Mouse (Mus musculus): ENCODE data around the gene Orc1.

Gene Orc1

DNA sequence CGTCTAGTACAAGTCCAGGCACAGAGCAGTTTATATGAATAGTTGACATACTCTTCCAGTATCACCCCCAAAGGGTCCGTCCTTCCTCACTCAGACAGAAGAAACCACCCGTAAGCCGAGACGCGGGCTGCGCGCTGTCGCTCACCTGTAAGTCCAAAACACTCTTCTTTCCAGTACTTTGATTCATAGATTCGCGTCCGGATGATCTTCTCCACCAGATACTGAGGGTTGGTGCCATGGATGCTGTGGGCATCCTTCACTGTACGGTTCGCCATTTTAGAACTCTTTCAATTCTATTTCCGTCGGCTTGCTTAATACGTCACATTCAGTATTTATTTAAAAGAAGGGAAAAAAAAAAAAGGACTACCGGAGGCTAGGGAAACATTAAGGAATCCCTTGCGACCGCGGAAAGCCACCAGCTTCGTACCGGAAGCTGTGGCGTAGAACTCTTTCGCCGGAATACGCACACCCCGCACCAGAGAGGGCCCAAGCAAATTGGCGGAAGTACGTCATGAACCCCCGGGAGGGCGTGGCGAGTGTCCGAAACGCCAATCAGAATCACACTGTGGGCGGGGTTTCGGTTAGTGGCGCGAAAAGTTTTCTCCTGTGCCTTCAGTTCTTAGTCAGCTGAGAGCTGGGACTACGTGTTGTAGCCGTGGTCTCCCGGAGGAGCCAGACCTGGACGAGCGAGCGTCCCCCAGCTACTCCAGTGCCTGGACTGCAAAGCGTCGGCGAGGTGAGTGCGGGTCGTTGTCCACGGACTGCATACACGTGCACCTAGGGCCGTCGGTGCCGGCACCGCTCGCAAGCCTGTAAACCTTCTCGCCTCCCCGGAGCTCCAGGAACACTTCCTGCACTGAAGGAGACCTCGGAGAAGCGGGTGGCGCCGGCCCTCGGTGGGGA lies at the start of gene Orc1, which contains the start of gene Prpf38a:
Gene Orc1 (plus strand): TSS at position 584 of the 903 bp plus-strand sequence.
Gene Prpf38a (minus strand): TSS at position 497 of the 903 bp plus-strand sequence.
- peak; percentile 94 to 98 for DNase-seq (ENCODE audit: low spot score in 2 of 2)

DNA sequence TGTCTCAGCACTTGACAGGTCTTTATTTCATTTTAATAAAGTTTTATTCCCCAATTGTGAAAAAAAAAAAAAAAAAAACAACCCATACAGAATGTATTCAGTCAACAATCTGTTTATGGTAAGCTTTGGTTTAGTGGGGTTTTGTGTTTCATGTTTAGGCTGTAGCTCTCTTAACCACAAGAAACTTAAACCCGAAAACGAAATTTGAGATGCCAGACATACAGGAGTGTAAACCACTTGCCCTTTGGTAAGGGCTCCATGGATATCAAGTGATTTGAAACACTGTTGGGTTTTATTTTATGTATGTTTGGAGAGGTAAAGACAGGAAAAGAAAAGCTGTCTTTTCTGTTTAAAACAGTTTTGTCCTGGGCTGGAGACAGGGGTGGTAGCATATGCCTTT lies 39.5 kb upstream of the Orc1 start:
- DNase-seq (ENCODE audit: low spot score in 2 of 2) = no peak

DNA sequence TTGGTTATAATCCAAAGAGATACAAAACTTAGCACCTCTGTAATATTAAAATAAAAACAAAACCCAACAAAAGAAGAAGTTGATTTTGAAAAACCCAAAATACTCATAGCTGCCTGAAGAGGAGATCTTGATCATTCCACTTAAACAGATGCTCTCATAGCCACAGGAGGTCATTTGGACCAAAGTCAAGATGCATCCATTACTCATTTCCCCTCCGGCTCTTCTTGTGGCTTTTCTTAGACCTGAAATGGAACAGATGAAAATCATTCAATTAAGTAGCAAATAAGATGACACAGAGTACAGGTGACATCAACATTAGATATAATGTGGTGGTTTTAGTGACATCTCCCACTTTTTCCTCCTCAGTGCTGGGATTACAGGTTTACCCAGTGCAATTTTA lies 14.2 kb upstream of the Orc1 start:
- DNase-seq (ENCODE audit: low spot score in 2 of 2) = no peak

DNA sequence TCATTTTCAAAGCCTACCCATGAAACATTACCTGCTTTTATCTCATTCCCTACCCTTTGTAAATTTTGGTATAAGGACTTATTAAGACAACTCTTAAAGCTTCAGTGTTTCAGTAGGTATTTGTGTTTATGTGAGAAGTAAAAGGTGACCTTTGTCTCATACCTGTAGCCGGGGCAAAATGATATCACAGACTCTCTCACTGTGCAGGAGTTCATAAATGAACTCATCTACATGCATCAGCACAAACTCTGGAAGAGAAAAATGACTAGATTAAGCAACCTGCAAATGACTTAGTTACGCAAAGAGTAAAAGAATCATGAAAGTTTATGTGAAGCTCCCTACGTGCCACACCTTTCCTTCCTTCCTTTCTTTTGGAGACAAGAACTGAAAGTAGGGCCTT lies 6.6 kb upstream of the Orc1 start:
- DNase-seq (ENCODE audit: low spot score in 2 of 2) = no peak

DNA sequence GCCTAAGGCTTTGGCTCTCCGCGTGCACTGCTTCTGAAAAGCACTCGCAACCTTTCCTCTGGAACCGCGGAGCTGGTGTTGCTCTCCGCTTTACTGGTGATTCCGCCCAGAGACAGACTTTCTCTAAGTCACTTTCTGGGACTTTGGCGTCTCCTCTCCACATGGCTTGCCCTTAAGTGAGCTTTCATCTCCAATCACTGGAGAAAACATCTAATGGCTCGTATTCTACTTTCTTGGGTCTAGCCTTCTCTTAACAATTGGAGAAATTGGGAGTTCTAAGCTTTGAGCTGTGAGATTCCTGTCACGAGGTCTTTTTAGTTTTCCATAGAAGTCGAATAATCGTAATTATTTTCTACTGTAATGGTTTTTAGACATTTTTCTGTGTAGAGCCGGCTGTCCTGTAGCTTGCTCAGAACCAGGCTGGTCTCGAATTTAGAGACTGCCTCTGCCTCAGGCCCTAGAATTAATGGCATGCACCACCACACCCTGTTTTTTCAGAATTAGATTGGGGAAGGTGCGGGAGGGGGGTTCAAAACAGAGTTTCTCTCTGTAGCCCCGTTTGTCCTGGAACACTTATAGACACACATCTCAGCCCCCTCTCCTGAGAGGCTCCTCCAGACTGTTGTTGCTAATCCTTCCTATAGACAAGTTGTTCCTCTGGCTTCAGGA lies 654 bp downstream of the Orc1 start:
- DNase-seq (ENCODE audit: low spot score in 2 of 2) = no peak

DNA sequence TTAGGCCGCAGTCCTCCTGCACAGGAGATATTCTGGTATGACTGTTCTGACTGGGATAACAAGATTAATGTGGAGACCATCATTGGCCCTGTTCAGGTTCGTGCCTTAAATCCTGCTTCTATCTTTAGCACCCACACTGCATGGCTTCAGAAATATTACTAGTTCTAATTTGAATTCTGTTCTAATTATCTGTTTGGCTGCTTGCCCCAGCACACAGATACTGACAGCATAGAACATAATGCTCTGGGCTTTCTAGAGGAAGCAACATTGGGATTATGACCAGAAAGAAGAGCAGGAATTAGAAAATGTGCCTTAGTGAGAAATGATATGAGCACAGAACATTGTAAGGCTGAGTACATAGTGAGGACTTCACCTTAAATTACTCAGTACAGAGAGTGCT lies 14.2 kb downstream of the Orc1 start:
- DNase-seq (ENCODE audit: low spot score in 2 of 2) = no peak

DNA sequence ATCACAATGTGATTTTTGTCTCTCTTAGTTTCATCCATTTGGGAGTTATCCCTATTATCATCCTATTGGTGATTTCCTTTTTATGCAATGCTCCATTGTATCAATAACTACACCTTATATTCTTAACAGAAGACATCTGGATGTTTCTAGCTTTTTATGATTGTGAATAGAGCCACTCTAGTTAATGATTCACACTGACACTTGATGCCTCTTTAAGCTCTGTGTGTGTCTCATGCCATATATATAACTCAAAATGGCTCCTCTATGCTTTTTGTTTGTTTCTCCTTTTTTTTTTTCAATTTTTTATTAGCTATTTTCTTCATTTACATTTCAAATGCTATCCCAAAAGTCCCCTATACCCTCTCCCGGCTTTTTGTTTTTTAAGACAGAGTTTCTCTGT lies 16.6 kb downstream of the Orc1 start:
- DNase-seq (ENCODE audit: low spot score in 2 of 2) = no peak

DNA sequence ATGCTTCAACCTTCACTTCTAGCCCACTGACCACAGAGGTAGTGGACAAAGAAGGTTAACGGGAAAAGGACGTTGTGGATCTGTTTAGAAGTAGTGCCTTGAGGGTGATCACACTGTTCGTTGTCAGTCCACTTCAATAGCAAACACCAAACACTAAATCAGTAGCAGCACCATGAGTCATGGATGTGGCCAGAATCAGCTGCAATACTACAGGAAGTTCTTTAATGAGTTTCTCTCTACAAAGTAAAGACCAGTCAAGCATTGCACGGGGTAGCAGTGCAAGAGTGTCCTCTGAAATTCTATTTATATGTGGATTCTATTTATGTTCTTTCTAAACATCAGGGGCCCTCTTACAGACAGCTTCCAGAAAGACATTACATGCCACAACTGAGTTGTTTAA lies 19.1 kb downstream of the Orc1 start:
- no peak for DNase-seq (ENCODE audit: low spot score in 2 of 2)

DNA sequence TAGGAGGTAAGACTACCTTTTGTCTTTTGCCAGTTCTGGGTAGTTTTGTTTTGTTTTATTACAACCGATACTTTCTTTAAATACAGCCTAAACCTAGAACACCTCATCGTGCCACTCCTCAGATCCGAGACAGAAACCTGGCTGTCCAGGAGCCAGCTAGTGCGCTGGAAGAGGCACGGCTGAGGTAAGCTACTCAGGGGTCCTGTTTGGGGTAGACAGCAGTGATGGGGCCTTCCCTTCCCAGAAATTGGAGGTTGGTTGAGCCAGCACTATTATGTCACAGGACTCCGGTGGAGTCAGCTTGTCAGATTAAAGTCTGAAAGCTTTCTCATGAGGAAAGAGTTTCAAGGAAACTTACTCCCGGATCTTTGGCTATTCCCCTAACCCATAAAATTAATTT lies 22.6 kb downstream of the Orc1 start:
- DNase-seq (ENCODE audit: low spot score in 2 of 2) = no peak

DNA sequence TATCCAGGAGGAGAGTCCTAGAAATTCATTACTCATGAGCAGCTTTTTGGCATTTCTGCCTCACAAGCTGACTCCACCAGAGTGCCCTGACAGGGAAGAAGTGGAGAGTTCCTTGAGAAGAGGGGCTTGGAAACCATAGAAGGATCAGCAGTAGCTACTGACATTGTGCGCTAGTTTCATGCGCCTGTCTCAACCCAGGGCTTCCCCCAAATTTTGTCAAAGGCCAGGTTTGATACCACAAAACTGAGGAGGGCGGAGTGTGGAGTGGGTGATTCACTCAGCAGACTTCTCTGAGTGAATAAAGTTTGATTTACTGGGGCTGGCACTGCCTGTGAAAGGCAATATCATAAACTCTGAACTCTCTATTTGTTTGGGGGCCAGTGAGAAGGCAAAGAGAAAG lies 29.4 kb downstream of the Orc1 start:
- no peak for DNase-seq (ENCODE audit: low spot score in 2 of 2)

DNA sequence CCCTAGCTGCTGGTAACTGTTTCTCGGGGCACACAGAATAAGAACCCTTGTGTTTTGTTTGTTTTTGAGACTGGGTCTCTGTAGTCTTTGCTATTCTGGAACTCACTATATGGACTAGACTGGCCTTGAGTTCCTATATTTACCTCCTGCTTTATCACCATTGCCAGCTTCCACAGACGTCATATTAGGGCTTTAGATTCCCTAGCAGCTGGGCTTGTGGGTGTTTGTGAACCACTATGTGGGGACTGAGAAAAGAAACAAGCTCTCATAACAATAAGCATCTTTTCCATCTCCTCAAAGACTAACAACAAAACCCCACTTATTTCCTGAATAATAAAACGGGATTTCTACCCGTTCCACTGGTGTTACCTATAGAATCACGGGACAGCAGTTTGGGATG lies 31.7 kb downstream of the Orc1 start:
- DNase-seq (ENCODE audit: low spot score in 2 of 2) = no peak

DNA sequence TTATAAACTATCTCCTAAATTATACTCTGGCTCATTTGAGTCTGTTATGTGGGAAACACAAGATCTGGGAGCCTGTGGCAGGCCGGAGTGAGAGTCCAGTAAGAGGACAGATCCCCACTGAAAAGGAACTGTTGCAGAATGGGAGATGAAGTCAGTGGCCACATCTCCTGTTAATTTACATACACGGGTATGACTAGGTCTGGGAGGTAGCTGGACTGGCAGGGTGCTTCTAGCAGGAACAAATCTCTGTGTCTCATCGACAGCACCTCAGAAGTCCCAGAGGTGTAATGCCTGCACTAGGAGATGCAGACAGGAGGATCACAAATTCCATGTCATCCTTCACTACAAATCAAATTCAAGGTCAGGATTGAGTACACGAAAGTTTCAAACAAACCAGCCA lies 39.4 kb downstream of the Orc1 start:
- no peak for DNase-seq (ENCODE audit: low spot score in 2 of 2)

DNA sequence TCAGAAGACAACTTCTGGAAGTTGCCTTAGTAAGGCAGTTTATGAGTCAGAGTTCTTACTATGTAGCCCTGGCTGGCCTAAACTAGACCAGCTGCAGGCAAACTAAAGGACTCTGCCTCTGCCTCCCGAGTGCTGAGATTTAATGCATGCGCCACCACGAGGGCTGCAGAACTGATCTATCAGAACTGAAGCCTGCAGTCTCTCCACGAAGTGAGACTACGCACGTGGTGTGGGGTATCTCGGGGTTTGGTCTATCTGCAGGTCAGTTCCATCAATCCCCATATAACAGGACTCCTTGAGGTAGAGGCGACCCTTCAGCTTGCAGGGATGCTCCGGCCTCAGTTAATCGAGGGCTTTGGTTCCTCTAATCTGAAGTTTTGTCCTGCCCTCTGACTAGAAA lies 39.9 kb downstream of the Orc1 start:
- no peak for DNase-seq (ENCODE audit: low spot score in 2 of 2)

DNA sequence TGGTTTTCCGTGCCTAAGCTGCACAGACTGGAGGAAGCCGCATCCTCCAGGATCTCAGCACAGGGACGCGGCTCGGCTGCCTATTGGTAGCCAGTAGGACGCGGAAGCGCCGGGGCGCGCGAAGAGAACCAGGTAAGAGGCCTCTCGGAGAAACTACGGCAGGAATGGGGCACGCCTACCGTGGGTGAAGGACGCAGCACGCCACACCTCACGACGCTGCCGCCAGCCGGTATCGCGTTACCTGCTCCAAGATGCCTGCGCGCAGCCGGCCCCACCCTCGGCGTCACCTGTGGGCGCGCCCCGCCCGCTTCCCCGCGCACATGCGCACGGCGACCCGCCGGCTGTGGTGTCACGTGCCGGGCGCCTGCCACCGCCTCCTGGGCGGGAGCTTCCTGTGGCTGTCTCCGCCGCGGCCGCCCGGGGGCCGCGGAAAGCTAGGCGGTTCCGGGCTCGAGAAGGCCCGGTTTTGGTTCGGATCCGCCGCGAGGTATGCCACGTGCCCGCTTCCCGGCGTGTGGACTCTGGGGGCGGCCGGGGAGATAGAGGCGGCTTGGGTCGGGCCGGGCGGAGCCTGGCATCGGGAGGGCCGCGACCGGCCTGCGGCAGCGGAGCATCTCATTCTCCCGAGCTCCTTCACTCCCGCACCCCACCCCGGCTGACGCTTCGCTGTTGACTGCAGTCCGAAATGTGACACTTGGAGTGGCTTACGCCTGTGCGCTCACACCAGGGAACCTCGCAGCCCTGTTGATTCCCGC lies 40.5 kb downstream of the Orc1 start, which contains the start of gene Cc2d1b:
Gene Cc2d1b (plus strand): TSS at position 354 of the 755 bp plus-strand sequence.
- DNase-seq (ENCODE audit: low spot score in 2 of 2) = peak; percentile 92 to 93

DNA sequence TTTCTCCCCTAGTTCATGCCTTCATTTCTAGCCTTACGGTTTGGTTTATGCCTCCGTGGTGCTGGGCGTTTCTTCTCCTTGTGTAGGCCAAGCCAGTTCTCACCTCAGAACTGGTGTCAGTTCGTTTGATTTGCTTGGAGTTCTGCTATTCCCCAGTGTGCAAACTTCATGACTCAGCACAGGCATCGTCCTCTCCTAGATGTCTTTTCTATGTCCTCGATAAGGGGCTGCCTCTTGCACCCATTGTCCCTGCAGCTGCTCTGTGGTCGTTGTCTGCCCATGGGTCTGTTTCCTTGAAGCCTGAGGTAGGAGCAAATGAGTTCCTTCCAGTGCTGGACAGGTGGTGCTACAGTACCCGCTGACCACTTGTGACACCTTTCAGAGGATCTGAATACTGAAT lies 41.3 kb downstream of the Orc1 start:
- DNase-seq (ENCODE audit: low spot score in 2 of 2) = no peak

DNA sequence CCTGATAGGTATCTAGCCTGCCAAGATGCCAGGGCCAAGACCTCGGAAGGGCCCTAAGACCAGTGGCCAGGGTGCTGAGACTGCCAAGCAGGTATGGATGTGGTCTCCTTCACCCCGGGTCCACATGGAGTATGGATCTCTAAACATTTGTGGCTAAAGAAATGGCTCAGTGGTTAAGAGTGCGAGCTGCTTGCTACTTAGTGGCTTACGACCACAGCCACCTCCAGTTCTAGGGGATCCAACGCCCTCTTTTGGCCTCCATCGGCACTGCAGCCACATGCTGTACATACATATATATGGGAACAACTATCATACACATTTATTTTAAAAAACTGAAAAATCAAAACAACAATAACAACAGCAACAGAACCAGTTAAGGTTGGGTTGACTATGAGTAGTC lies 42.3 kb downstream of the Orc1 start:
- no peak for DNase-seq (ENCODE audit: low spot score in 2 of 2)

DNA sequence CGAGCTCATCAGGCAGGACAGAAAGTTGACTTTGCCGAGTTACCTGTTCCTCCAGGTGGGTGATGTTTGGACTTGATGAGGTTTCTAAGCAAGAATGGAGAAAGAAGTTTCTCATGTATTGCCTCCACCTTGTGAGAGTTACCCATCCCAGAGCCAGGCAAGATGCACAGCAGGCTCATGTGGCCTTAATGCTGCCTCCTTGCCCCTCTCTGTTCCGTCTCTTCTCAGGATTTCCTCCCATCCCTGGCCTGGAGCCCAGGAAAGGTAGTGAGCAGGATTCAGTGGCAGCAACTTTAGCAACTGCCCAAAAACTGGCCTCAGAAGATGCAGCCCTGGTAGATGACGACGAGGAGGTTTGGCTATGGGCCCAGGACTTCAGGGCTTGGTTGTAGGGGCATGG lies 47.8 kb downstream of the Orc1 start:
- no peak for DNase-seq (ENCODE audit: low spot score in 2 of 2)

DNA sequence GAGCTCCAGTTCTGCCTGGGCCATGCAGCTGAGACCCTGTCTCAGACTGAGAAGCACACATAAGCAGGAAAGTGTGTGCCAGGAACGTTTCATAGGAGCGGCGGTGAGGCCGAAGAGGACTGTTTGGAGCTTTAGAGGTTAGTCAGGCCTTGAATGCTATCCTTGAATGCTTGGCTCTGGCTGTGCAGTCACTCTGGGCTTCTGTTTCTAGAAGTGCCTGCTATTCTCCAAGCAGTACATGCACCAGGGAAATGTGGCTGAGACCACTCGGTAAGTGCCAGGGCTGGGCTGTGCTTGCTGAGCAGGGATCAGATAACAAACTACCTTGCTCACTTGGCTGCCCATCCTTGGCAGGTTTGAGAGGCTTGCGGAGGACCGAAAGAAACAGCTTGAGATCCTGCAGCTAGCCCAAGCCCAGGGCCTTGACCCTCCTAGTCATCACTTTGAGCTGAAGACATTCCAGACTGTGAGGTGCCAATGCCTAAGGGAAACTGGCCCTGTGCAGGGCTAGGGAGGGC lies 50.2 kb downstream of the Orc1 start:
- no peak for DNase-seq (ENCODE audit: low spot score in 2 of 2)

DNA sequence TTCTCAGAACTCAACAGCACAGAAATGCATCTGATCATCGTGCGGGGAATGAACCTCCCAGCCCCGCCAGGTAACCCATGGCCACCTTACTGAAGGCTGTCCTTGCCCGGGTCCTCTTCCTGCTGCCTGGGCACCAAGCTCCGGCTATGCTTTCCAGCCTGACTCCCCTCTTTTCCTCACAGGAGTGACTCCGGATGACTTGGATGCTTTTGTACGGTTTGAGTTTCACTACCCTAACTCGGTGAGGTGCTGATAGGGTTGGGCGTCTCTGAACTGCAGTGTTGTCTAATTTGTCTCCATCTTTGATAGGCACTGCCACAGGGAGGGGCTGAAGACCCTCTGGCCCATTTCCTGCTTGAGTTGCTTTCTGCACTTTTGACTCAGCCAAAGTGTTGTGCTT lies 50.9 kb downstream of the Orc1 start:
- DNase-seq (ENCODE audit: low spot score in 2 of 2) = no peak

DNA sequence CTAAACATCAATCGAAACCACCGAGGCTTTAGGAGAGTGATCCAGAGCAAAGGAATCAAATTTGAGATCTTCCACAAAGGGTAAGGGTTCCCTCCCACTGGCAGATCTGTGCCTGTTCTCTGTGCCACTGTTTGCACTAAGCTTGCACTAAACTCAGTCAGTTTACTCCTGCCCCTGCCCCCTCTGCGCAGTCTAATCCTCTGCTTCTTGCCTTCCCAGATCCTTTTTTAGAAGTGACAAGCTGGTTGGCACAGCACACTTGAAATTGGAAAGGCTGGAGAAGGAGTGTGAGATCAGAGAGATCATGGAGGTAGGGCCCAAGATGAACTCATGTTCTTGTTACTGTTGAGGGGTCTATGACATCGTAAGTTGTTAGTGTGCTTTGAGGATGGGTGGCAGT lies 52.4 kb downstream of the Orc1 start:
- no peak for DNase-seq (ENCODE audit: low spot score in 2 of 2)

DNA sequence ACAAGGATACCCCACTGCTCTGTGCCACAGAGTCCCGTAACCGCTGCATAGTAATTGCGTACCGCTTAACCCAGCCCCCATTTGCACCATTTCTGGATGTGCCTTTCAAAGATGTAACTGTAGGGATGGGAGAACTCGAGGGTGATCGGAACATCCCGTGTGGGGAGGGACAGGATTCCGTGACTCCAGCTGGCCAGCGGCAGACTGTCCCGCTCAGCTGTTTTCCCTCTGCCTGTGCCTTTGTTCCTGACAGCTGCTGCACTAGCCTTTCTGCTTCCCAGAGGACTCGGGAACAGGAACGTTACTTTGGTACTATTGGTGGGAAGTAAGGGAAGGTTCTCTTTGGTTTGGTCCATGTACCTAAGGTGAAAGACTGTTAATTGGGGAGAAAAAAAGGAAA lies 54.5 kb downstream of the Orc1 start:
- no peak for DNase-seq (ENCODE audit: low spot score in 2 of 2)

DNA sequence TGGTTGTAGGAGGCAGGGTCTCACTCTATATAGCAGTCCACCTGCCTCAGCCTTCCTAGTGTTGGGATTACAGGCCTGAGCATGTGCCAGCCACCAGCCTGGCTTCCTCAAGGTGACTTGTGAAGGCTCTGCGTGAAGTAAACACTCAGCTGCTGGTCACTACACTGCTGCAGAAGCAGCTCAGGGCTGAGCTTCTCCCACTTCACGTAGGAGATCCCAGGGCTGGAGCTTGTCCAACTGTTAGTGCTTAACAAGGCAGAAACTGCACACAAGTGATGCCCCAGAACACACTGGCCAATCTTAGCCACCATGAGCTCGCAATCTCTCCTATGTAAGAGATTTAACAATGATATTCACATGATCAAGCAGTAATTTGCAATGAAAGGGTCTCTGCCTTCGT lies 55.5 kb downstream of the Orc1 start:
- DNase-seq (ENCODE audit: low spot score in 2 of 2) = no peak

All from right cerebral cortex, postnatal 36 days (tissue).